Mouse (Mus musculus) stomach, postnatal 0 days (tissue): ENCODE results near the gene Ccdc155. TPM values are rescaled to one million over a fixed set of nuclear protein-coding genes. Genes with fewer than 3 reads are reported as not detected.

Source experiments
- ATAC-seq: fragments of 200-750 bp; cut with Nextera tagmentation; 2 replicates; pipeline ENCODE4 v1.8.0; 2017; ENCODE audit not compliant: low FRiP score, low TSS enrichment
- DNase-seq: peaks from one replicate; pipeline ENCODE4 v3.0.0-alpha.2; 2016; ENCODE audit warnings: low spot score
- H3K27ac ChIP-seq: fragments of 300-500 bp; sonication (generic); replicated peaks from 2 replicates; pipeline ENCODE4 v1.5.1; 2014; ENCODE audit warnings: mild to moderate bottlenecking, control low read depth
- H3K27me3 ChIP-seq: fragments of 300-500 bp; sonication (generic); 2 replicates; pipeline ENCODE4 v1.6.1; 2014; ENCODE audit warnings: low read length; ENCODE audit not compliant: control insufficient read depth, insufficient read depth
- H3K36me3 ChIP-seq: fragments of 300-500 bp; sonication (generic); 2 replicates; pipeline ENCODE4 v1.6.1; 2014; ENCODE audit warnings: low read length, mixed read lengths; ENCODE audit not compliant: control insufficient read depth, insufficient read depth
- H3K4me1 ChIP-seq: fragments of 300-500 bp; sonication (generic); replicated peaks from 2 replicates; pipeline ENCODE4 v1.6.1; 2014; ENCODE audit warnings: antibody characterized with exemption; ENCODE audit not compliant: control insufficient read depth, insufficient read depth
- H3K4me2 ChIP-seq: fragments of 300-500 bp; sonication (generic); replicated peaks from 2 replicates; pipeline ENCODE4 v1.6.1; 2014; ENCODE audit warnings: low read depth, mild to moderate bottlenecking, control low read depth, moderate library complexity
- H3K4me3 ChIP-seq: fragments of 300-500 bp; sonication (generic); 2 replicates; pipeline ENCODE4 v1.5.1; 2014; ENCODE audit warnings: low read depth, low read length, control low read depth
- H3K9ac ChIP-seq: fragments of 300-500 bp; sonication (generic); 2 replicates; pipeline ENCODE4 v1.6.1; 2014; ENCODE audit warnings: mild to moderate bottlenecking, low read length, control low read depth, mixed read lengths
- H3K9me3 ChIP-seq: fragments of 300-500 bp; sonication (generic); 2 replicates; pipeline ENCODE4 v1.6.1; 2016; ENCODE audit warnings: low read length; ENCODE audit not compliant: control insufficient read depth
- CTCF ChIP-seq: IDR thresholded peaks from 2 replicates; pipeline ENCODE4 v1.5.1; 2016; ENCODE audit warnings: antibody characterized with exemption, low read depth, mild to moderate bottlenecking, moderate library complexity
- EP300 ChIP-seq: optimal IDR thresholded peaks from 2 replicates; pipeline ENCODE3; 2016; ENCODE audit warnings: antibody characterized with exemption
- WGBS: fragments of 180-500 bp; shearing (Covaris S2); extraction: QIAGEN DNeasy Blood & Tissue Kit; methylation state at CpG from one replicate; pipeline ENCODE4 v1.1.7; 2014; 5-methylcytosine and 5-hydroxymethylcytosine counted together
- polyA plus RNA-seq: library from polyadenylated mRNA; unstranded; fragments of >200 nt; fragmentation: Nextera tagmentation; extraction: Ambion mirVana; gene quantifications from 2 replicates; pipeline ENCODE4 v1.2.1, GENCODE M21; 2015

Ccdc155 gene
- polyA plus RNA-seq, 1 experiment from 2014 or later: 0.13 TPM

GRCm38 (mm10) chr7:45229459-45230203, 24.9 kb upstream of the Ccdc155 start:
- peaks cover 7% of the 10 kb centered on the region; the same call in 1 of the 2 replicates for H3K4me1 ChIP-seq
- 88% methylated on average over 7 of the region's 7 CpGs for WGBS
- H3K4me3 ChIP-seq: no peak overlapping the region
- no peaks in the 10 kb centered on the region for H3K27me3 ChIP-seq
- H3K27ac ChIP-seq: no peak overlapping the region
- H3K9me3 ChIP-seq: no peaks in the 10 kb centered on the region
- ATAC-seq (no peak), DNase-seq (no peak)
- H3K36me3 ChIP-seq: peaks cover 10% of the 10 kb centered on the region
- no peak overlapping the region for H3K9ac ChIP-seq
- no peak overlapping the region for H3K4me2 ChIP-seq
- TF ChIP-seq EP300: no peak
- TF ChIP-seq CTCF: no peak

DNA sequence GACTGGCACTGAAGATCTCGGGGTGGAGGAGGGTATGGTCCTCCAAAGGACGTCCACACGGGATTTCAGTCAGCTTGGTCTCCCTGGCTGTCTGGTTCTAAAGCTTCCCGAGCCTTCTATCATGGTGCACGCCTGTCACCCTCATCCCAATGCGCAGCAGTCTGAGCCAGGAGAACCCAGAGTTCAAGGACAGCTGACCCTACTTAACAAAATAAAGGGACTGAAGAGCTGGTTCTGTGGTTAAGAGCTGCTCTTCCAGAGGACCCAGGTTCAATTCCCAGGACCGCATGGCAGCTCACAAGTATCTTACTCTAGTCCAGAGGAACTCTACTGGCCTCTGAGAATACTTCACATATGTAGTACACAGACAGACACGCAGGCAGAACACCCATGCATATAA, 24.4 kb upstream of the Ccdc155 start:
- no peak overlapping the region for H3K4me2 ChIP-seq
- H3K9ac ChIP-seq: no peak overlapping the region
- peaks cover 12% of the 10 kb centered on the region for H3K36me3 ChIP-seq
- no peaks in the 10 kb centered on the region for H3K27me3 ChIP-seq
- DNase-seq (no peak), ATAC-seq (no peak)
- WGBS: 90% methylated on average over 8 of the region's 8 CpGs
- no peaks in the 10 kb centered on the region for H3K9me3 ChIP-seq
- H3K4me3 ChIP-seq: no peak overlapping the region
- TF ChIP-seq EP300 (no peak), CTCF (no peak)
- H3K4me1 ChIP-seq: peaks cover 1% of the 10 kb centered on the region; the same call in 1 of the 2 replicates
- H3K27ac ChIP-seq: no peak overlapping the region

- DNase-seq (peak; percentile 11), ATAC-seq (no peak)
- no peak overlapping the region for H3K9ac ChIP-seq
- H3K27me3 ChIP-seq: no peaks in the 10 kb centered on the region
- WGBS: 95% methylated on average over 18 of the region's 18 CpGs
- H3K36me3 ChIP-seq: peaks cover 15% of the 10 kb centered on the region
- H3K9me3 ChIP-seq: no peaks in the 10 kb centered on the region
- no peaks in the 10 kb centered on the region for H3K4me1 ChIP-seq
- H3K4me2 ChIP-seq: no peak overlapping the region
- H3K4me3 ChIP-seq: no peak overlapping the region
- no peak for TF ChIP-seq CTCF
- no peak for TF ChIP-seq EP300
- H3K27ac ChIP-seq: no peak overlapping the region
Measured at GRCm38 (mm10) chr7:45228548-45228947, 23.9 kb upstream of the Ccdc155 start.

DNA sequence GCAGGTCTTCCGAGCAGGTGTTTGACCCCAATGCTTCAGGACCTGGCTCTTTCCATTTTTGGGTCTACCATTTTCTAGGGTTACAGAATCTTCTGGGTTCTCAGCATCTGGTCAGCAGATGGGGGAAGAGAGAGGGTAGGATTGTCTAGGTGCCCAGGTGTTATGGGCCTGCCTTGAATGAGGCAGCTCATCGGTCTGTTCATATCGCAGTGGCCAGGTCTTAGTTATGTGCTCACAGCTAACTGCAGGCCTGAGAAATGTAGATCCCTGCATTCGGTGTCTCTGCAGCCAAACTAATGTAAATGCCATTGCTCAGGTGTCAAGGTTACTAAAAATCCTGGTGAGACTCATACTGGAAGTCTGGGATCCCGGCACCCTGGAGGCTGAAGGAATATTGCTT, 21.7 kb upstream of the Ccdc155 start:
- Histone ChIP-seq H3K9ac (no peak overlapping the region), H3K9me3 (no peaks in the 10 kb centered on the region), H3K4me3 (no peak overlapping the region), H3K4me1 (no peaks in the 10 kb centered on the region), H3K4me2 (no peak overlapping the region), H3K27ac (no peak overlapping the region), H3K36me3 (peaks cover 16% of the 10 kb centered on the region), H3K27me3 (no peaks in the 10 kb centered on the region)
- DNase-seq (no peak), ATAC-seq (no peak)
- TF ChIP-seq EP300: no peak
- no peak for TF ChIP-seq CTCF
- WGBS: 96% methylated on average over 5 of the region's 5 CpGs

DNA sequence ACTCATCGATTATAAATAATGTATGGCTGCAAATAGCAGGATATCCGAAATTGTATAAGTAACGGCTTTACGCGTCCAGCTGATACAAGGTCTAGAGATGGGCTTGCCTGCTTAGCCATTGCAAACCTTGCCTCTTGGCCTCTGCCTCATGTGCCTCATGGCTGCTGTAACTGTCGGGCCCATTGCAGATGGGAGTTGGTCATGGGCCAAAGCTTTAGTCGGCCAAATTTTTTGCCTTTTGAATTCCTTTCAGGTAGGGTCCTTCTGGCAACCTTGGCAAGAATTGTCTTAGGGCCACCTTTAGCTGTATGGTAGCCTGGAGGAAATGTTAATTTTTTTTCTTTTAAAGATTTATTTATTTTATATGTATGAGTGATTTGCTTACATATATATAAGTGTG, 20.1 kb upstream of the Ccdc155 start:
- DNase-seq (no peak), ATAC-seq (no peak)
- no peak for TF ChIP-seq EP300
- TF ChIP-seq CTCF: no peak
- Histone ChIP-seq H3K27ac (no peak overlapping the region), H3K4me3 (no peak overlapping the region), H3K4me2 (no peak overlapping the region), H3K27me3 (no peaks in the 10 kb centered on the region), H3K9ac (no peak overlapping the region), H3K9me3 (no peaks in the 10 kb centered on the region), H3K36me3 (peaks cover 24% of the 10 kb centered on the region), H3K4me1 (no peaks in the 10 kb centered on the region)
- WGBS: 91% methylated on average over 7 of the region's 7 CpGs

- no peak overlapping the region for H3K4me3 ChIP-seq
- H3K27me3 ChIP-seq: no peaks in the 10 kb centered on the region
- no peak overlapping the region for H3K9ac ChIP-seq
- H3K4me2 ChIP-seq: no peak overlapping the region
- no peaks in the 10 kb centered on the region for H3K9me3 ChIP-seq
- TF ChIP-seq EP300 (no peak), CTCF (no peak)
- no peak overlapping the region for H3K27ac ChIP-seq
- DNase-seq (no peak), ATAC-seq (no peak)
- no peaks in the 10 kb centered on the region for H3K4me1 ChIP-seq
- 67% methylated on average over 2 of the region's 2 CpGs for WGBS
- peaks cover 23% of the 10 kb centered on the region for H3K36me3 ChIP-seq
Measured at GRCm38 (mm10) chr7:45221680-45222079, 17.0 kb upstream of the Ccdc155 start.
